Mouse (Mus musculus): ENCODE measurements around the gene Foxl1. TPM values are rescaled to one million over a fixed set of nuclear protein-coding genes. Genes with fewer than 3 reads are reported as not detected.
"Not testable (repeated sequence)": the region's sequence is repeated elsewhere in the genome, so short reads cannot be mapped to it uniquely, and the experiment has no call there.

Gene Foxl1
- total RNA-seq, 2 experiments from 2014 or later, result not detected

DNA sequence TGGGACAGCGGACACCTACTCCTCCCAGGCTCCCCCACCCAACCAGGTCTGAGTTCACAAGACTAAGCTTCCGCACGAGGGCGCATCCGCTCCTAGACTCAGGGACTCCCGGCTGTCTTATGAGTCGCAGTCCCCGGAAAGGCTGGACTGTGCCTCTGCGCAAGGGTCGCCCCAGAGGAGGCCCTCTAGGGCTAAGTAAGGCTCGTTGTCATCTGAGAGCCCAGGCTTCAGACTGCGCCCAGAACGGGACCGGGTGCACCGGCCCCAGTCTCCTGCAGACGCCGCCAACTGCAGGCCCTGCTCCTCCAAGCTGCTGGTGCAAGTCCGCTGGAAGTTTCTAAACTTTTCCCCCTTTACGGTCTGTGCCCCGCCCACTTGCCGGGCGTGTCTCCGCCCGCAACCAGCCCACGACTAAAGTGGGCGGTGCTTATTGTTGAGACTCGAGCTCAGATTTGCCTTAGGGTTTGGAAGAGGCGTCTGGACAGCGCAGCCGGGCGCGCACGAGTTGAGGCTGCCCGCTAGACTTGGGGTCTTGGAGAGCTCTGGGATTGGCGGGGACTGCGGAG, 2.3 kb upstream of the Foxl1 start:
- peak; percentile 59 for DNase-seq

DNA sequence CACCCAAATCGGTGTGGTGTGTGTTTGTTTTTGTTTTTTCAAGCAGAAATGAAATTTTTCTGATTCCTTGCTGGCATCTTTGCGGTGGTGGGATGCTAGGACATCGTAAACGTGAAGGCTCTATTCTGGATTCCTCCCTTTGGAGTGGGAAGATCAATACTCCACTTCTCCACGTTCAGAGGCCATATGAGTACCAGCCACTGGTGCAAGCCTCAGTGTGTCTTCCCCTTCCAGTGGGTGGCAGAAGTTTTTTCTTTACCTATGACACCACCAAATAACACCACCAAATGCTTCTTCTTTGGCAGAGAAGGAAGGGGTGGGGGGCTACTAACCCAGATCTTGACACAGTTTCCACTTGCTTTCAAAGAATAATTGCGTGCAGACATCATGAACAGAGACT, 1.5 kb upstream of the Foxl1 start:
- no peak for DNase-seq

DNA sequence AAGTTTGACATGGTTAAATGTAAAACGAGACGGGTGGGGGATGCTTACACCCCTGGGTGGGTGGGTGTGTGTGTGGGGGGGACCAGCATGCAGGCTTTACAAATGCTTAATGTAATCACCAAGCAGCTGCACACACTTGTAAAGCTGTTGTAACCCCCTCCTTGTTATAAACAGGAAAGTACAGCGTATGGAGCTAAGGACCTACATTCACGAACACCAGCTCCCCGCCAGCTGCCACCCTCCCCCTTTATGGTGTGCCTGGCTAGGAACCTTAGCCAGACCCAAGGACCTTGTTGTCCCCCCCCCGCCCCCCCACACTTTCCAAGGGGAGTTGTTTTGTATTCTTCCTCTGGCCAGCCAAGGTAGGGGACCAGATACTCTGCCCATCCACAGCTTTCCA, 1.0 kb upstream of the Foxl1 start:
- DNase-seq, result no peak

GRCm38 (mm10) chr8:121127291-121127701, 444 bp upstream of the Foxl1 start:
- no peak for DNase-seq

GRCm38 (mm10) chr8:121128531-121129264, 958 bp downstream of the Foxl1 start:
- no peak for DNase-seq

DNA sequence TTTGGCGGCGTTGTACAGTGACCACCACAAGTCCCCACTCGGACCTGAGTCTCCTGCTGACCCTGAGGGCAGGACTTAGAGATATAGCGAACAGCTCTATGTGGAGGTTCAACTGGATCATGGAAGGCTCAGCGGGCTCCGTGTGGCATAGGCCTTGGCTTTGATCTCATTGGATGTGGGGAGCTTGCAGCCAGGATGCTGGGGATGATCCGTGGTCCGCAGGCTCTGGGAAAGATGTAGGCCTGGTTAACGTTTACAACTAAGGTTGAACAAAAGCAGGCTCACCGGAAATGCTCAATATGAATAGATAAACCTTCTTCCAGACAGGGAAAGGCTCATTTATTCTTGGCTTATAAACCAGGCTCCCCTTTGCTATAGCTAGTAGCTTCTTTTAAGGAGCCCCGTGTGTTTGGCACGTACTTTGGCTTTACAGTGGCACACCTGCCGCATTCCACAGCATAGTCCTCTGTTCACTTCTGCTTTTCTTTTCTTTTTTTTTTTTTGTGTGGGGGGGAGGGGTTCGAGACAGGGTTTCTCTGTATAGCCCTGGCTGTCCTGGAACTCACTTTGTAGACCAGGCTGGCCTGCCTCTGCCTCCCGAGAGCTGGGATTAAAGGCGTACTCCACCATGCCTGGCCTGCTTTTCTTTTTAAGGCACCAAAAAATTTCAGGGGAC, 1.7 kb downstream of the Foxl1 start:
- no peak for DNase-seq

DNA sequence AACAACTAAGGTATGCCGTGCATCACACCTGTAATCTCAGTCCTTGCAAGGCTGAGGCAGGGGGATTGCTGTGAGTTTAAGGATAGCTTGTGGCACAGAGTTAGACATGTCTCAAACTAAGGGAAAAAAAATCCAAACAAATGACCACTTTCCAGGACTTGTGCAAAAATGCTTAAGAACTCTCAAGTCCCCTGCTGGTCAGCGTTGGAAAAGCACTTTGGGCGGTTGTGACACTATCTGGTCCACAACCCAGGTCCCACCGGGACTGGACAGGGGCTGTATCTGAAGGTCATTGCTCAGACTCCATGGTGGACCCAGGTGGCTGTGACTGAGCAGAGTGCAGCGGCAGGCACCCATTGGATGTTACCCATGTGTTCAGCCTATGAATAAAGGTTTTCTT, 2.8 kb downstream of the Foxl1 start:
- no peak for DNase-seq

GRCm38 (mm10) chr8:121132961-121133513, 5.3 kb downstream of the Foxl1 start:
- DNase-seq, result no peak

GRCm38 (mm10) chr8:121134102-121134501, 6.4 kb downstream of the Foxl1 start:
- DNase-seq, result no peak

DNA sequence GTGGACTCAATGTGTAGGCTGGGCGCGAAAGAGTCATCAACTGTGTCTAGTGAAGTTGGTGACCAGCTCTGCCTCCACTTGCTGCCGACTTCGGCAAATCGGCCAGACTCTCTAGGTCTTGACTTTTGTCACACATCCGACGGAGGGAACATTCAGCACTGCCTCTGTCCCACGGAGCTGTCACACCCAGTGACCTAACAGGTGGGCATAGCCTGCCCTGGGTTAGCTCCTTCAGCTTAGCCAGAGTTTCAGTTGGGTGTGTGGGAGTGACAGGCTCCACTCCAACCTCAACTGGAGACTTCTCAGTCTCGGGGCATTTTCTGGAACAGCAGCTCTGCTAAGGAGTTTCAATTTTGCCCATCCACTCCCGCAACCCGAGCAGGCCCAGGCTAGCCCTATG, 6.8 kb downstream of the Foxl1 start:
- DNase-seq, result no peak

DNA sequence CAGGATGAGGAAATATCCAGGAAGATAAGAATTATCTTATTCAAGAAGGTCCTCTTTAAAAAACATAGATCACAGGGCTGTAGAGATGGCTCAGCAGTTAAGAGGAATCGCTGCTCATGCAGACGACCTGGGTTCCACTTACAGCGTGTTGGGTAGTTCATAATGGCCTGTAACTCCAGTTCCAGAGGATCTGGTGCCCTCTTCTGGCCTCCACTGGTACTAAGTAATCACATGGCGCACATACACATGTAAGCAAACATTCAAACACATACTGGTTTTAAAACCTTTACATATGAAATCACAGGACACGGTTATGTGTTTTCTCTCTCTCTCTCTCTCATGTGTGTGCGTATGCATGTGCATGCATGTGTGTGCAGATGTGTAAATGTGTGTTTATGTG, 9.1 kb downstream of the Foxl1 start:
- no peak for DNase-seq

- DNase-seq, result not testable (repeated sequence)
Observed at GRCm38 (mm10) chr8:121145457-121146134, 17.9 kb downstream of the Foxl1 start.

- DNase-seq, result no peak
Observed at GRCm38 (mm10) chr8:121148573-121149083, 20.9 kb downstream of the Foxl1 start.

GRCm38 (mm10) chr8:121152394-121152793, 24.7 kb downstream of the Foxl1 start:
- DNase-seq, result peak; percentile 39

DNA sequence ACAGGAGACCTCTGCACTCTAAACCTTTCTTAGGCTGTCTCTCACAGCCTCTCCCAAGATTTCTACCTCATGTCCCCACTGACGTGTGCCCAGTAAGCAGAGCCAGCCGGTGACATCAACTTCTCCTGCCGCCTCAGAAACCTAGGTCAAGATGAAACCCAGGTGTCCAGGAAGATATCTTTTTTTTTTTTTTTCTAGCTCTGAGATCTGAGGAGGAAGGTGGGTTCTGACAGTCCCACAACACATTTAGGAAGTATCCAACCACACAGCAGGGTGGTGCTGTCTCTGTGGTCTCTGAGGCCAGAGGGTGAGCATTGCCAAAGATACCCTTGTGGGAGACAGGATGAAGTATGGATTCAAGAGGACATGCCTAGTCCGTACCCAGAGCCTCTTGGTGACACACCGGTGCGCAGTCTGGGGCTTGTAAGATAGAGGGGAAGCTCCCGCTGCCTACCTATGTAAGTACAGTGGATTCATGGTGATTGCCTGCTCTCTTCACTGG, 29.3 kb downstream of the Foxl1 start:
- DNase-seq, result no peak

GRCm38 (mm10) chr8:121158812-121159211, 31.1 kb downstream of the Foxl1 start:
- DNase-seq, result no peak

DNA sequence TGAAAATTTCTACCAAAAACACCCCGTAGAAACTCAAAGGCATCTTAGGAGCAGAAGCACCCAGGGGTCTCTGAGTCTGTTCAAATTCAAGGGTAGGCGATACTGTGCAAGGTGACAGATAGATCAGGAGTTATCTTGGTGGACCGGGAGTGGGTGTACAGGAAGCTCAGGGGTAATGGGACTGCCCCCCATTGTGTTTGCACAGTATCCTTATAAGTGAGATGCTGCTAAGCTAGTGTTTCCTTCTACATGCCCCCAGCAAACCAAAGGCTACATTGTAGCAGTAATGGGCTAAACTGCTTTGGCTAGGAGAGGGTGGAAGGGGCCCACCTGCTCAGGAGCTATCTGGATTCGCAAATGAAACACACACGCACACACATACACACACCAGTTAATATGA, 33.7 kb downstream of the Foxl1 start:
- DNase-seq, result no peak

DNA sequence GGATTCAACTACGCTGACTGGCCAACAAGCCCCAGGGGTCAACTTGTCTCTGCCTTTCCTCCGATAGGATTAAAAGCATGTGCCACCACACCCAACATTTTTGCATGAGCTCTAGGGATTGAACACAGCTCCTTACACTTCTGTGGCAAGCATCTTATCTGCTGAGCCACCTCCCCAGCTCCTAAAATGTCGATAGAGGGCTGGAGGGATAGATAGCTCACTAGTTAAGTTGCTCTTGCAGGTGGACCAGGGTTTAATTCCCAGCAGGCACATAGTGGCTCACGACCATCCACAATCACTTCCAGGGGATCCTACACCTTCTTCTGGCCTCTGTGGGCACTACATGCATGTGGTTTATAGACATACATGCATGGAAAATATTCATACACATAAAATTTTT, 34.7 kb downstream of the Foxl1 start:
- DNase-seq, result no peak

GRCm38 (mm10) chr8:121162906-121163695, 35.4 kb downstream of the Foxl1 start:
- no peak for DNase-seq

DNA sequence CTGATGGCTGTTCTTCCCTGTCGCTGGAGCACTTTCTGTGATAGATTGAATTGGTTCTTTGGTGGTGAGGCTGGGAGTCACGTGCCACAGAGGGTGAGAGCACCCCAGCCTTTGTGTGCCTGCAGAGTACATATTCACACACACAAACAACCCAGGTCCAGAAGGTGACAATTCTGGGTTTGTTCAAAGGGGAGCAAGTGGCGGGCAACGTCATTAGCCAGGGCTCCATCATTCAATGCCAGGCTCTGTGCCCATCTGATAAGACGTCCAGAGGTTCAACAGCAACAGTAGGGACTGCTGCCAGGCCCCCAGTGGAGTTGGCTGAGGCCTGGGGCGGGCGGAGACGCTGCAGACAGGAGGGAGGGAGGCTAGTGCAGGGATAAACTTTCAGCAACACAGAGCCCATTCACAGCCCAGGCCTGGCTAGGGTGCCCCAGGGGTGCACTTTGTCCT, 36.3 kb downstream of the Foxl1 start:
- no peak for DNase-seq

- no peak for DNase-seq
Observed at GRCm38 (mm10) chr8:121168033-121168432, 40.3 kb downstream of the Foxl1 start.

All from gastrocnemius, postnatal 25 days (tissue).